Mouse (Mus musculus): ENCODE measurements around the gene Serac1. TPM values are rescaled to one million over a fixed set of nuclear protein-coding genes. Genes with fewer than 3 reads are reported as not detected.

Serac1 gene
- polyA plus RNA-seq, 1 experiment from 2014 or later, result 6.8 TPM

- Histone ChIP-seq H3K4me3 (no peak overlapping the region), H3K36me3 (no peaks in the 10 kb centered on the region), H3K27me3 (ENCODE audit: low read depth, poor library complexity, severe bottlenecking) (no peaks in the 10 kb centered on the region), H3K4me1 (peaks cover 4% of the 10 kb centered on the region; the same call in 1 of the 2 replicates), H3K9me3 (replicated peaks) (no peaks in the 10 kb centered on the region), H3K27ac (no peak overlapping the region)
- DNase-seq (ENCODE audit: low spot score), result no peak
- 86% methylated on average over 4 of the region's 4 CpGs for WGBS
Measured at GRCm38 (mm10) chr17:6014985-6015384, 64.6 kb downstream of the Serac1 start.

GRCm38 (mm10) chr17:6013079-6013478, 66.5 kb downstream of the Serac1 start:
- no peak overlapping the region for H3K4me3 ChIP-seq
- 83% methylated on average over 4 of the region's 4 CpGs for WGBS
- DNase-seq (ENCODE audit: low spot score), result no peak
- H3K4me1 ChIP-seq, result peaks cover 4% of the 10 kb centered on the region; the same call in 1 of the 2 replicates
- H3K36me3 ChIP-seq, result no peaks in the 10 kb centered on the region
- no peak overlapping the region for H3K27ac ChIP-seq
- H3K27me3 ChIP-seq (ENCODE audit: low read depth, poor library complexity, severe bottlenecking), result no peaks in the 10 kb centered on the region
- H3K9me3 ChIP-seq (replicated peaks), result no peaks in the 10 kb centered on the region

GRCm38 (mm10) chr17:6009606-6010005, 69.9 kb downstream of the Serac1 start:
- Histone ChIP-seq H3K27me3 (ENCODE audit: low read depth, poor library complexity, severe bottlenecking) (no peaks in the 10 kb centered on the region), H3K4me1 (peaks cover 22% of the 10 kb centered on the region), H3K36me3 (no peaks in the 10 kb centered on the region), H3K9me3 (replicated peaks) (no peaks in the 10 kb centered on the region), H3K4me3 (no peak overlapping the region), H3K27ac (no peak overlapping the region)
- no peak for DNase-seq (ENCODE audit: low spot score)
- WGBS, result 95% methylated on average over 4 of the region's 4 CpGs

GRCm38 (mm10) chr17:6008590-6008989, 71.0 kb downstream of the Serac1 start:
- H3K27me3 ChIP-seq (ENCODE audit: low read depth, poor library complexity, severe bottlenecking), result no peaks in the 10 kb centered on the region
- no peak overlapping the region for H3K27ac ChIP-seq
- H3K36me3 ChIP-seq, result no peaks in the 10 kb centered on the region
- no peaks in the 10 kb centered on the region for H3K9me3 ChIP-seq (replicated peaks)
- DNase-seq (ENCODE audit: low spot score), result no peak
- 86% methylated on average over 11 of the region's 11 CpGs for WGBS
- no peak overlapping the region for H3K4me3 ChIP-seq
- H3K4me1 ChIP-seq, result peaks cover 22% of the 10 kb centered on the region

- 90% methylated on average over 9 of the region's 9 CpGs for WGBS
- no peak overlapping the region for H3K4me3 ChIP-seq
- H3K9me3 ChIP-seq (replicated peaks), result no peaks in the 10 kb centered on the region
- no peaks in the 10 kb centered on the region for H3K36me3 ChIP-seq
- no peaks in the 10 kb centered on the region for H3K27me3 ChIP-seq (ENCODE audit: low read depth, poor library complexity, severe bottlenecking)
- DNase-seq (ENCODE audit: low spot score), result no peak
- no peak overlapping the region for H3K27ac ChIP-seq
- H3K4me1 ChIP-seq, result peaks cover 22% of the 10 kb centered on the region
Measured at GRCm38 (mm10) chr17:6007902-6008301, 71.6 kb downstream of the Serac1 start.

- Histone ChIP-seq H3K27me3 (ENCODE audit: low read depth, poor library complexity, severe bottlenecking) (no peaks in the 10 kb centered on the region), H3K27ac (no peak overlapping the region), H3K4me3 (no peak overlapping the region), H3K4me1 (peaks cover 22% of the 10 kb centered on the region), H3K36me3 (no peaks in the 10 kb centered on the region), H3K9me3 (replicated peaks) (no peaks in the 10 kb centered on the region)
- WGBS, result 86% methylated on average over 5 of the region's 5 CpGs
- no peak for DNase-seq (ENCODE audit: low spot score)
Measured at GRCm38 (mm10) chr17:6007101-6007780, 72.3 kb downstream of the Serac1 start.

GRCm38 (mm10) chr17:6005638-6006471, 73.7 kb downstream of the Serac1 start:
- no peaks in the 10 kb centered on the region for H3K27me3 ChIP-seq (ENCODE audit: low read depth, poor library complexity, severe bottlenecking)
- H3K9me3 ChIP-seq (replicated peaks), result no peaks in the 10 kb centered on the region
- peak overlapping the region; percentile 15 for H3K27ac ChIP-seq
- WGBS, result 34% methylated on average over 14 of the region's 14 CpGs
- H3K4me3 ChIP-seq, result peak overlapping the region; percentile 31
- H3K4me1 ChIP-seq, result peaks cover 22% of the 10 kb centered on the region
- H3K36me3 ChIP-seq, result no peaks in the 10 kb centered on the region
- DNase-seq (ENCODE audit: low spot score), result peak; percentile 38

- 8% methylated on average over 14 of the region's 14 CpGs for WGBS
- peak overlapping the region; percentile 15 for H3K27ac ChIP-seq
- peak overlapping the region; percentile 31 for H3K4me3 ChIP-seq
- H3K4me1 ChIP-seq, result peaks cover 22% of the 10 kb centered on the region
- no peaks in the 10 kb centered on the region for H3K27me3 ChIP-seq (ENCODE audit: low read depth, poor library complexity, severe bottlenecking)
- no peaks in the 10 kb centered on the region for H3K9me3 ChIP-seq (replicated peaks)
- H3K36me3 ChIP-seq, result no peaks in the 10 kb centered on the region
- peak; percentile 57 for DNase-seq (ENCODE audit: low spot score)
Measured at GRCm38 (mm10) chr17:6005246-6005637, 74.3 kb downstream of the Serac1 start.

- no peak overlapping the region for H3K27ac ChIP-seq
- no peaks in the 10 kb centered on the region for H3K27me3 ChIP-seq (ENCODE audit: low read depth, poor library complexity, severe bottlenecking)
- no peaks in the 10 kb centered on the region for H3K36me3 ChIP-seq
- peaks cover 22% of the 10 kb centered on the region for H3K4me1 ChIP-seq
- 94% methylated on average over 6 of the region's 6 CpGs for WGBS
- no peak for DNase-seq (ENCODE audit: low spot score)
- H3K4me3 ChIP-seq, result no peak overlapping the region
- no peaks in the 10 kb centered on the region for H3K9me3 ChIP-seq (replicated peaks)
Measured at GRCm38 (mm10) chr17:6003661-6004060, 75.9 kb downstream of the Serac1 start.

- 94% methylated on average over 6 of the region's 6 CpGs for WGBS
- DNase-seq (ENCODE audit: low spot score), result no peak
- Histone ChIP-seq H3K27ac (no peak overlapping the region), H3K36me3 (no peaks in the 10 kb centered on the region), H3K4me3 (no peak overlapping the region), H3K27me3 (ENCODE audit: low read depth, poor library complexity, severe bottlenecking) (no peaks in the 10 kb centered on the region), H3K9me3 (replicated peaks) (no peaks in the 10 kb centered on the region), H3K4me1 (peaks cover 21% of the 10 kb centered on the region)
Measured at GRCm38 (mm10) chr17:6002563-6002962, 77.0 kb downstream of the Serac1 start.

- no peak overlapping the region for H3K27ac ChIP-seq
- DNase-seq (ENCODE audit: low spot score), result no peak
- WGBS, result 88% methylated on average over 7 of the region's 7 CpGs
- H3K4me3 ChIP-seq, result no peak overlapping the region
- no peaks in the 10 kb centered on the region for H3K27me3 ChIP-seq (ENCODE audit: low read depth, poor library complexity, severe bottlenecking)
- no peaks in the 10 kb centered on the region for H3K36me3 ChIP-seq
- peaks cover 18% of the 10 kb centered on the region for H3K4me1 ChIP-seq
- no peaks in the 10 kb centered on the region for H3K9me3 ChIP-seq (replicated peaks)
Measured at GRCm38 (mm10) chr17:6001836-6002235, 77.7 kb downstream of the Serac1 start.

- DNase-seq (ENCODE audit: low spot score), result no peak
- Histone ChIP-seq H3K36me3 (no peaks in the 10 kb centered on the region), H3K27me3 (ENCODE audit: low read depth, poor library complexity, severe bottlenecking) (no peaks in the 10 kb centered on the region), H3K27ac (no peak overlapping the region), H3K9me3 (replicated peaks) (no peaks in the 10 kb centered on the region), H3K4me1 (peaks cover 20% of the 10 kb centered on the region), H3K4me3 (no peak overlapping the region)
- 91% methylated on average over 6 of the region's 6 CpGs for WGBS
Measured at GRCm38 (mm10) chr17:6001389-6001788, 78.2 kb downstream of the Serac1 start.

GRCm38 (mm10) chr17:6000864-6001319, 78.6 kb downstream of the Serac1 start:
- no peak for DNase-seq (ENCODE audit: low spot score)
- Histone ChIP-seq H3K36me3 (no peaks in the 10 kb centered on the region), H3K27ac (no peak overlapping the region), H3K4me1 (peaks cover 16% of the 10 kb centered on the region), H3K4me3 (no peak overlapping the region), H3K27me3 (ENCODE audit: low read depth, poor library complexity, severe bottlenecking) (no peaks in the 10 kb centered on the region), H3K9me3 (replicated peaks) (no peaks in the 10 kb centered on the region)
- WGBS, result 88% methylated on average over 8 of the region's 8 CpGs
